Mouse (Mus musculus) kidney, postnatal 25 days (tissue): ENCODE results near the gene Igf1r.
A peak's percentile ranks its signal among the peaks of the same experiment; 100 is the strongest.

Source experiments
- DNase-seq, 2 experiments: peaks; one replicate each; pipeline ENCODE4 v3.0.0; 2021; ENCODE audit warnings: mixed read lengths in 2 of 2

Gene Igf1r

GRCm38 (mm10) chr7:68128271-68128674 is 175.6 kb downstream of the Igf1r start:
- no peak for DNase-seq

- DNase-seq = peak; percentile 100
These were observed 176.5 kb downstream of the Igf1r start for GRCm38 (mm10) chr7:68129077-68129511.

GRCm38 (mm10) chr7:68129546-68130253 is 177.1 kb downstream of the Igf1r start:
- peak; percentile 92 to 93 for DNase-seq

- DNase-seq = peak; percentile 76 to 89
These were observed 178.4 kb downstream of the Igf1r start for GRCm38 (mm10) chr7:68130950-68131580.

GRCm38 (mm10) chr7:68133679-68134078 is 181.1 kb downstream of the Igf1r start:
- no peak for DNase-seq

- no peak for DNase-seq
These were observed 182.3 kb downstream of the Igf1r start for GRCm38 (mm10) chr7:68134948-68135347.

GRCm38 (mm10) chr7:68136056-68136455 is 183.4 kb downstream of the Igf1r start:
- DNase-seq = no peak

- no peak for DNase-seq
These were observed 186.8 kb downstream of the Igf1r start for GRCm38 (mm10) chr7:68139384-68139783.

GRCm38 (mm10) chr7:68140041-68140807 is 187.6 kb downstream of the Igf1r start:
- no peak for DNase-seq

- no peak for DNase-seq
These were observed 191.6 kb downstream of the Igf1r start for GRCm38 (mm10) chr7:68144266-68144665.

GRCm38 (mm10) chr7:68148297-68149048 is 195.8 kb downstream of the Igf1r start:
- no peak for DNase-seq

- DNase-seq = no peak
These were observed 199.3 kb downstream of the Igf1r start for GRCm38 (mm10) chr7:68151892-68152291.

- DNase-seq = no peak
These were observed 199.8 kb downstream of the Igf1r start for GRCm38 (mm10) chr7:68152458-68152857.

GRCm38 (mm10) chr7:68153269-68153668 is 200.6 kb downstream of the Igf1r start:
- DNase-seq = no peak

- DNase-seq = no peak
These were observed 202.0 kb downstream of the Igf1r start for GRCm38 (mm10) chr7:68154588-68154987.

GRCm38 (mm10) chr7:68160094-68160791 is 207.6 kb downstream of the Igf1r start:
- no peak for DNase-seq

- DNase-seq = no peak
These were observed 211.4 kb downstream of the Igf1r start for GRCm38 (mm10) chr7:68164074-68164473.

- no peak for DNase-seq
These were observed 220.1 kb downstream of the Igf1r start for GRCm38 (mm10) chr7:68172776-68173175.

- no peak for DNase-seq
These were observed 227.0 kb downstream of the Igf1r start for GRCm38 (mm10) chr7:68179672-68180071.

GRCm38 (mm10) chr7:68181104-68181503 is 228.5 kb downstream of the Igf1r start:
- no peak for DNase-seq

GRCm38 (mm10) chr7:68182025-68182424 is 229.4 kb downstream of the Igf1r start:
- DNase-seq = peak; percentile 39 to 59

- DNase-seq = no peak
These were observed 230.1 kb downstream of the Igf1r start for GRCm38 (mm10) chr7:68182773-68183172.
